Mouse (Mus musculus) hindlimb bud, embryonic 11.5 days (tissue): ENCODE measurements around the gene Ldah.

Source experiments
- DNase-seq: peaks from one replicate; pipeline ENCODE4 v3.0.0-alpha.2; 2012; ENCODE audit warnings: low read depth, low spot score; ENCODE audit errors: extremely low spot score

Gene Ldah

GRCm38 (mm10) chr12:8275424-8275823 is 67.5 kb downstream of the Ldah start:
- no peak for DNase-seq

GRCm38 (mm10) chr12:8281225-8282017 is 73.5 kb downstream of the Ldah start:
- no peak for DNase-seq

GRCm38 (mm10) chr12:8287970-8288369 is 80.1 kb downstream of the Ldah start:
- DNase-seq = no peak

- DNase-seq = no peak
Measured at GRCm38 (mm10) chr12:8289099-8289498, 81.2 kb downstream of the Ldah start.

GRCm38 (mm10) chr12:8289499-8289898 is 81.6 kb downstream of the Ldah start:
- no peak for DNase-seq

GRCm38 (mm10) chr12:8291157-8291853 is 83.4 kb downstream of the Ldah start:
- DNase-seq = no peak

GRCm38 (mm10) chr12:8295307-8295913 is 87.5 kb downstream of the Ldah start:
- DNase-seq = no peak

GRCm38 (mm10) chr12:8296154-8296553 is 88.2 kb downstream of the Ldah start:
- no peak for DNase-seq

- DNase-seq = no peak
Measured at GRCm38 (mm10) chr12:8297586-8298214, 89.8 kb downstream of the Ldah start.

- DNase-seq = no peak
Measured at GRCm38 (mm10) chr12:8298361-8299142, 90.6 kb downstream of the Ldah start.

GRCm38 (mm10) chr12:8299143-8300110 is 91.5 kb downstream of the Ldah start:
- DNase-seq = no peak

GRCm38 (mm10) chr12:8300111-8300480 is 92.2 kb downstream of the Ldah start:
- DNase-seq = no peak

GRCm38 (mm10) chr12:8300521-8300920 is 92.6 kb downstream of the Ldah start:
- no peak for DNase-seq

GRCm38 (mm10) chr12:8301011-8301814 is 93.3 kb downstream of the Ldah start:
- no peak for DNase-seq

GRCm38 (mm10) chr12:8301841-8302431 is 94.0 kb downstream of the Ldah start, which contains the start of gene Gdf7:
Gene Gdf7, minus strand, starts transcription at chr12:8301954.
- no peak for DNase-seq

- no peak for DNase-seq
Measured at GRCm38 (mm10) chr12:8305258-8305657, 97.4 kb downstream of the Ldah start.

- DNase-seq = no peak
Measured at GRCm38 (mm10) chr12:8306432-8306831, 98.5 kb downstream of the Ldah start.

- DNase-seq = no peak
Measured at GRCm38 (mm10) chr12:8306910-8307309, 99.0 kb downstream of the Ldah start.
